Mouse (Mus musculus) heart, adult 18-20 months (tissue): ENCODE measurements around the gene Tgfbrap1. TPM values are rescaled to one million over a fixed set of nuclear protein-coding genes. Genes with fewer than 3 reads are reported as not detected.
"Not testable (repeated sequence)": the region's sequence is repeated elsewhere in the genome, so short reads cannot be mapped to it uniquely, and the experiment has no call there.

Experiments used
- DNase-seq, 2 experiments: peaks; one replicate each; pipeline ENCODE4 v3.0.0; 2021 to 2022; ENCODE audit warnings: mixed read lengths in 1 of 2
- microRNA-seq, 2 experiments: library from miRNA; unstranded; fragments of <30 nt; microRNA quantifications; one replicate each; pipeline ENCODE4 v1.2.0; 2022
- total RNA-seq, 2 experiments: library from RNA; stranded (reverse); gene quantifications; 2 replicates each; pipeline ENCODE4 v1.2.3; 2021

The Tgfbrap1 gene
- total RNA-seq, 2 experiments from 2014 or later, result 14.2 to 15.1 TPM

DNA sequence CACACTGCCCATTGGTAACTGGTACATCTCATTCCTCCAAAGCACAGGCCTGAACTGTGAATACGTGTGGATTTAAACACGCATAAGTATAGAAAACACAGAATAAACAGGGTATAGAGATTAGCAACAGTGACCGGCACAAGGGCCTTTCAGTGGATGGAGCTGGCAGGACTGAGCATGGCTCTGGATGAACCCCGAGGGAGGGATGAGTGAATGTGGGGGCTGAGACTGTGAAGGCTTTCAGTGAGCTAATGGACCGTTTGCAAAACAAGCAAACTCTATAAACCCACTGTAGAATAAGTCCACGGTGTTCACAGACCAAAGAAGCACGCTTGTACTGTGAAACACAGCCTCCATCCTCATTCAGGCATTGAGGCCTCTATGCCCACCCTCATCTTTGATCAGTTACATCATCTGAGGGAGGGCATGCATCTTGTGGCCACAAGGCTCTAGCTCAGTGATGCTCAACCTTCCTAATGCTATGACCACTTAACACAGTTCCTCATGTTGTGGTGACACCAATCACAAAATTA, 83.2 kb downstream of the Tgfbrap1 start:
- DNase-seq, result not testable (repeated sequence)

DNA sequence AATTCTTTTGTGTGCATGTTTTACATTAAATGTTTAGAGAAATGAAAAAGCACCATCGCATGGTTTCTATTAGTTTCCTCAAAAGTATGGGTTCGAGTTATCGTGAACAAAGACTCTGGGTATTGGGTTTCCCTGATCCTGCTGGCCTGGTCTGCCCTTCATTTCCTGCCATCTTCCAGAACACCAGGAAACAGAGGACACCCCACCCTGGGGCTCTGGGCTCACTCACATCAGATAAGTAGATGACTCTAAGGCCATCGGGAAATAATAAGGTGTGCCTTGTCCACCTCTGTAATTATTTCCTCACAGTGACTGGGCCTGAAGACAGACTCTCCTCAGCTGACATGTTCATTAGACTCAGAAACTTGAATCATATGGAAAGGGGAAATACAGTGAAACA, 88.0 kb downstream of the Tgfbrap1 start:
- DNase-seq, result no peak

DNA sequence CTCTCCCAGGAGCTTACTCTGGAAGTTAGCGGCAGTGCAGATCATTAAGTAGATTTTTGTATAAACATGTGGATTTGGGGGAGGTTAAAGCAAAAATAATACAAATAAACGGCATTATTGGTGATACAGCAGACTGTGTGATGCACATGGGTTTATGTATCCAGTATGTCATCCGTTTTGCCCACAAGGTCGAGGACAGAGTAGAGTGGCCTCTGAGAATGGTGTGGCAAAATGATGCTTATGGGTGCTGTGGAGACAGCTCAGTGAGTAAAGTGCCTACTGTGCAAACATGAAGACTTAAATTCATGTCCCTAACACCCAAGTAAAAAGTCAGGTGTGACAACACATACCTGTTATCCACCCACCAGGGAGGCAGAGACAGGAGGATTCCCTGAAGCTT, 91.9 kb downstream of the Tgfbrap1 start:
- no peak for DNase-seq

DNA sequence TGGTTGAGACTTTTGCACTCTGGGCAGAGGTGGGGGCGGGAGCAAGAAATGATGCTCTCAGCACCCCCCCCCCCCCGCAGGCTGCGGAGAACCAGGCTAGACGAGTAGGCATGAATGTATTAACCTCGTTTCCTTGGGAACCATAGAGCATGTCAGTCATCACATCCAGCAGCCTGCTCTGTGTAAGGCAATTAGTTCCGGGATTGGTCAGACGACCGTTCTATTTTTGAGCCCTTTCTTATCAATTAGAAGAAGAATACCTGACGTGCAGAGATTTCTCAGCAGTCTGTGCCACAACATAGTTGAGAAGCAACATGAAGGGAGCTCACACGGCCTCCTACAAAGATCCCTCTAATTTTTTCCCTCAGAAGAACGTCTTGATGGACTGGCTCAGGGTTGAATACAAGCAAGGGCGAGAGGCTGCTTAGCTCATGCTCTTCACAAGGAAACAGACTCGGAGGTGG, 92.4 kb downstream of the Tgfbrap1 start:
- no peak for DNase-seq

Small RNAs within 50 kb of the gene (microRNA-seq; reads per million reads assigned to microRNA genes)
- 0 reads per million in 2 experiments for gene Gm24001

Other genes with a start within 250 kb of the Tgfbrap1 start
- gene Mrps9, start 247.4 kb downstream of the Tgfbrap1 start, total RNA-seq, result 100 to 1,000 TPM; 112 to 114 TPM
- not detected for gene Gpr45, start 145.8 kb downstream of the Tgfbrap1 start, total RNA-seq
- gene AI597479, start 73 bp upstream of the Tgfbrap1 start, total RNA-seq, result 10 to 100 TPM; 21.5 to 24.2 TPM
- 1,000 to 10,000 TPM; 1,612 to 1,845 TPM for gene Fhl2, start 98.3 kb upstream of the Tgfbrap1 start, total RNA-seq